Mouse (Mus musculus) MEL (cell line): ENCODE results near the gene Zfp202. TPM values are rescaled to one million over a fixed set of nuclear protein-coding genes. Genes with fewer than 3 reads are reported as not detected.

Experiments used
- DNase-seq: peaks from one replicate; pipeline ENCODE4 v3.0.0; 2011; ENCODE audit warnings: low read depth, low spot score
- H3K27ac ChIP-seq: 2 replicates; pipeline ENCODE4 v1.5.1; 2012; ENCODE audit warnings: low read depth, mild to moderate bottlenecking, control low read depth, low read length, moderate library complexity; ENCODE audit not compliant: control insufficient read depth
- H3K27me3 ChIP-seq, 2 experiments: fragments of 150-350 bp in 1 of 2; sonication (generic) in 1 of 2; 2 replicates each; pipeline ENCODE4 v1.6.1; 2012; ENCODE audit warnings: low read length in 2 of 2, mild to moderate bottlenecking in 2 of 2, improper control_type of control experiment in 1 of 2, moderate library complexity in 1 of 2; ENCODE audit not compliant: insufficient read depth in 2 of 2, control insufficient read depth in 1 of 2
- H3K36me3 ChIP-seq, 2 experiments: 2 replicates each; pipeline ENCODE4 v1.6.1; 2012 to 2014; ENCODE audit warnings: low read length in 2 of 2, improper control_type of control experiment in 1 of 2, inconsistent platforms in 1 of 2, mild to moderate bottlenecking in 1 of 2; ENCODE audit not compliant: insufficient read depth in 2 of 2, control insufficient read depth in 1 of 2
- H3K4me1 ChIP-seq, 2 experiments: fragments of 150-350 bp in 1 of 2; sonication (generic) in 1 of 2; 2 replicates each; pipeline ENCODE4 v1.6.1; 2012; ENCODE audit warnings: low read length in 2 of 2, improper control_type of control experiment in 1 of 2, mild to moderate bottlenecking in 1 of 2; ENCODE audit not compliant: insufficient read depth in 2 of 2, control insufficient read depth in 1 of 2
- H3K4me3 ChIP-seq, 2 experiments: fragments of 150-350 bp in 1 of 2; sonication (generic) in 1 of 2; 2 replicates each; pipeline ENCODE4 v1.5.1; 2012; ENCODE audit warnings: low read depth in 2 of 2, low read length in 2 of 2, mild to moderate bottlenecking in 2 of 2, moderate library complexity in 2 of 2, control low read depth in 1 of 2, improper control_type of control experiment in 1 of 2; ENCODE audit not compliant: control insufficient read depth in 1 of 2, insufficient read depth in 1 of 2
- H3K79me2 ChIP-seq: 2 replicates; pipeline ENCODE4 v1.6.1; 2012; ENCODE audit warnings: mild to moderate bottlenecking, low read length, moderate library complexity; ENCODE audit not compliant: control insufficient read depth, poor library complexity, insufficient read depth
- H3K9ac ChIP-seq: 2 replicates; pipeline ENCODE4 v1.6.1; 2012; ENCODE audit warnings: low read depth, mild to moderate bottlenecking, control low read depth, low read length, moderate library complexity; ENCODE audit not compliant: control insufficient read depth, poor library complexity, severe bottlenecking
- H3K9me3 ChIP-seq: fragments of 150-350 bp; sonication (generic); replicated peaks from 2 replicates; pipeline ENCODE4 v1.6.1; 2012; ENCODE audit warnings: mild to moderate bottlenecking, low read length, improper control_type of control experiment, moderate library complexity; ENCODE audit not compliant: insufficient read depth
- BHLHE40 ChIP-seq: IDR thresholded peaks from 2 replicates; pipeline ENCODE4 v1.6.1; 2012; ENCODE audit warnings: low read depth, mild to moderate bottlenecking, inconsistent platforms, low read length, improper control_type of control experiment, borderline replicate concordance
- CHD1 ChIP-seq: IDR thresholded peaks from 2 replicates; pipeline ENCODE4 v1.6.1; 2012; ENCODE audit warnings: low read depth, mild to moderate bottlenecking, inconsistent platforms, low read length, improper control_type of control experiment
- CHD2 ChIP-seq: IDR thresholded peaks from 2 replicates; pipeline ENCODE4 v1.6.1; 2011; ENCODE audit warnings: low read length, improper control_type of control experiment
- E2F4 ChIP-seq: IDR thresholded peaks from 2 replicates; pipeline ENCODE4 v1.6.1; 2011; ENCODE audit warnings: low read depth, low read length, improper control_type of control experiment, borderline replicate concordance
- ETS1 ChIP-seq: IDR thresholded peaks from 2 replicates; pipeline ENCODE4 v1.6.1; 2012; ENCODE audit warnings: low read depth, mild to moderate bottlenecking, inconsistent platforms, low read length, improper control_type of control experiment, moderate library complexity
- HCFC1 ChIP-seq: IDR thresholded peaks from 2 replicates; pipeline ENCODE4 v1.6.1; 2012; ENCODE audit warnings: low read depth, mild to moderate bottlenecking, inconsistent platforms, low read length, improper control_type of control experiment, moderate library complexity
- MXI1 ChIP-seq: IDR thresholded peaks from 2 replicates; pipeline ENCODE4 v1.6.1; 2011; ENCODE audit warnings: mild to moderate bottlenecking, low read depth, low read length, improper control_type of control experiment
- MYC ChIP-seq: IDR thresholded peaks from 2 replicates; pipeline ENCODE4 v1.6.1; 2011; ENCODE audit warnings: low read depth, mild to moderate bottlenecking, low read length, improper control_type of control experiment, moderate library complexity
- POLR2AphosphoS2 ChIP-seq: IDR thresholded peaks from 2 replicates; pipeline ENCODE4 v1.6.1; 2011; ENCODE audit warnings: low read length, improper control_type of control experiment
- POLR2AphosphoS5 ChIP-seq: IDR thresholded peaks from 2 replicates; pipeline ENCODE4 v1.6.1; 2012; ENCODE audit warnings: low read depth, borderline replicate concordance, mild to moderate bottlenecking, inconsistent platforms, low read length, moderate library complexity, mixed read lengths
- RAD21 ChIP-seq: IDR thresholded peaks from 2 replicates; pipeline ENCODE4 v1.6.1; 2011; ENCODE audit warnings: mild to moderate bottlenecking, low read depth, low read length, improper control_type of control experiment
- RCOR1 ChIP-seq: IDR thresholded peaks from 2 replicates; pipeline ENCODE4 v1.6.1; 2012; ENCODE audit warnings: low read depth, mild to moderate bottlenecking, inconsistent platforms, low read length, improper control_type of control experiment
- SMC3 ChIP-seq: IDR thresholded peaks from 2 replicates; pipeline ENCODE4 v1.6.1; 2011; ENCODE audit warnings: low read depth, low read length, improper control_type of control experiment
- TBP ChIP-seq: IDR thresholded peaks from 2 replicates; pipeline ENCODE4 v1.8.0; 2011; ENCODE audit warnings: low read depth, low read length, improper control_type of control experiment
- TCF12 ChIP-seq: IDR thresholded peaks from 2 replicates; pipeline ENCODE4 v1.6.1; 2014; ENCODE audit warnings: low read depth, mild to moderate bottlenecking, inconsistent platforms, low read length, improper control_type of control experiment, moderate library complexity
- USF1 ChIP-seq: IDR thresholded peaks from 2 replicates; pipeline ENCODE4 v1.6.1; 2014; ENCODE audit warnings: low read depth, mild to moderate bottlenecking, inconsistent platforms, low read length, improper control_type of control experiment, moderate library complexity
- ZNF384 ChIP-seq: IDR thresholded peaks from 2 replicates; pipeline ENCODE4 v1.6.1; 2012; ENCODE audit warnings: low read depth, mild to moderate bottlenecking, inconsistent platforms, low read length, improper control_type of control experiment
- polyA plus RNA-seq, 2 experiments: library from polyadenylated mRNA; stranded (reverse) in 1 of 2; unstranded in 1 of 2; fragments of >175 nt in 1 of 2; fragments of >200 nt in 1 of 2; gene quantifications; 2 replicates each; pipeline versions ENCODE4 v1.2.1 to v1.2.4; 2012; ENCODE audit warnings: low replicate concordance in 2 of 2, low read depth in 1 of 2; ENCODE audit not compliant: insufficient read length in 2 of 2, insufficient read depth in 1 of 2, missing spikeins in 1 of 2
- total RNA-seq: library from RNA; depleted of rRNA; stranded (reverse); fragments of 300-350 nt; gene quantifications from 2 replicates; pipeline ENCODE4 v1.2.3, GENCODE M21; 2012

Gene Zfp202
- total and polyA plus RNA-seq, 3 experiments, result 2.7 to 2.8 TPM; not detected in 1

GRCm38 (mm10) chr9:40245974-40246665 is 54.0 kb downstream of the Zfp202 start:
- Histone ChIP-seq H3K27me3 (no peaks in the 10 kb centered on the region), H3K4me3 (no peak overlapping the region), H3K79me2 (no peaks in the 10 kb centered on the region), H3K27ac (no peak overlapping the region), H3K9me3 (no peaks in the 10 kb centered on the region), H3K36me3 (no peaks in the 10 kb centered on the region), H3K9ac (no peak overlapping the region), H3K4me1 (no peaks in the 10 kb centered on the region)
- no peak for TF ChIP-seq RAD21
- no peak for TF ChIP-seq USF1
- TF ChIP-seq BHLHE40, result no peak
- TF ChIP-seq ZNF384, result no peak
- TF ChIP-seq CHD2, result no peak
- TF ChIP-seq MYC, result no peak
- TF ChIP-seq TBP, result no peak
- no peak for TF ChIP-seq E2F4
- TF ChIP-seq HCFC1, result no peak
- no peak for TF ChIP-seq RCOR1
- no peak for TF ChIP-seq TCF12
- no peak for TF ChIP-seq POLR2AphosphoS2
- no peak for TF ChIP-seq SMC3
- DNase-seq, result no peak

GRCm38 (mm10) chr9:40246702-40247101 is 54.6 kb downstream of the Zfp202 start:
- H3K79me2 ChIP-seq, result no peaks in the 10 kb centered on the region
- TF ChIP-seq ETS1 (no peak), CHD1 (no peak), MXI1 (no peak), POLR2AphosphoS2 (no peak), POLR2AphosphoS5 (no peak)
- TF ChIP-seq, all 39 proteins: peak for 0
- Histone ChIP-seq H3K4me1 (no peaks in the 10 kb centered on the region), H3K9me3 (no peaks in the 10 kb centered on the region), H3K4me3 (no peak overlapping the region), H3K9ac (no peak overlapping the region), H3K27me3 (no peaks in the 10 kb centered on the region), H3K36me3 (no peaks in the 10 kb centered on the region), H3K27ac (no peak overlapping the region)
- DNase-seq, result no peak
